Mouse (Mus musculus): ENCODE measurements at regions not wholly inside any gene's neighbourhood (a gene's known extent, or its start where the extent isn't known, plus 50 kb on each side); places are given as distances from the start of the nearest gene placed in this dataset.
A peak's percentile ranks its signal among the peaks of the same experiment; 100 is the strongest.
"Not testable (repeated sequence)": the region's sequence is repeated elsewhere in the genome, so short reads cannot be mapped to it uniquely, and the experiment has no call there.

- DNase-seq, result no peak
Measured at GRCm38 (mm10) chr2:146728693-146729092, 127.0 kb upstream of the Kiz start.

- no peak for DNase-seq
Measured at GRCm38 (mm10) chr2:146731081-146731480, 124.6 kb upstream of the Kiz start.

- not testable (repeated sequence) for DNase-seq
Measured at GRCm38 (mm10) chr2:146732891-146733290, 122.8 kb upstream of the Kiz start.

GRCm38 (mm10) chr2:146744396-146744795 is 111.3 kb upstream of the Kiz start:
- no peak for DNase-seq

GRCm38 (mm10) chr2:146745012-146745682 is 110.5 kb upstream of the Kiz start:
- DNase-seq, result no peak

GRCm38 (mm10) chr2:146745683-146746047 is 110.0 kb upstream of the Kiz start:
- peak; percentile 28 for DNase-seq

- DNase-seq, result no peak
Measured at GRCm38 (mm10) chr2:146753988-146754387, 101.7 kb upstream of the Kiz start.

GRCm38 (mm10) chr2:146763522-146764144 is 92.0 kb upstream of the Kiz start:
- no peak for DNase-seq

- DNase-seq, result no peak
Measured at GRCm38 (mm10) chr2:146764313-146765255, 91.1 kb upstream of the Kiz start.

GRCm38 (mm10) chr2:146774876-146775275 is 80.8 kb upstream of the Kiz start:
- no peak for DNase-seq

GRCm38 (mm10) chr2:146787132-146787810 is 68.4 kb upstream of the Kiz start:
- DNase-seq, result no peak

- DNase-seq, result no peak
Measured at GRCm38 (mm10) chr2:146787811-146788455, 67.7 kb upstream of the Kiz start.

- DNase-seq, result no peak
Measured at GRCm38 (mm10) chr2:146792844-146793420, 62.7 kb upstream of the Kiz start.

GRCm38 (mm10) chr2:146802973-146803372 is 52.7 kb upstream of the Kiz start:
- DNase-seq, result no peak
